Mouse (Mus musculus) megakaryocyte, adult 5-6 weeks (primary cell): ENCODE data around the gene Gm38100. TPM values are rescaled to one million over a fixed set of nuclear protein-coding genes. Genes with fewer than 3 reads are reported as not detected.

Experiments used
- ATAC-seq: 2 replicates; pipeline ENCODE4 v1.8.0; 2016; ENCODE audit warnings: mild to moderate bottlenecking, inconsistent platforms; ENCODE audit not compliant: poor library complexity, severe bottlenecking
- total RNA-seq, 2 experiments: library from RNA; stranded (forward) in 1 of 2; stranded (reverse) in 1 of 2; fragments of 153-499, 151-499 nt in 1 of 2; fragments of 221-1000, 200-1000 nt in 1 of 2; gene quantifications; 2 replicates each; pipeline versions ENCODE4 v1.2.3 to v1.2.4; 2015 to 2017

The Gm38100 gene
- total RNA-seq (2015) = not detected in 2 replicates
- not detected in 2 replicates for total RNA-seq (2017)

DNA sequence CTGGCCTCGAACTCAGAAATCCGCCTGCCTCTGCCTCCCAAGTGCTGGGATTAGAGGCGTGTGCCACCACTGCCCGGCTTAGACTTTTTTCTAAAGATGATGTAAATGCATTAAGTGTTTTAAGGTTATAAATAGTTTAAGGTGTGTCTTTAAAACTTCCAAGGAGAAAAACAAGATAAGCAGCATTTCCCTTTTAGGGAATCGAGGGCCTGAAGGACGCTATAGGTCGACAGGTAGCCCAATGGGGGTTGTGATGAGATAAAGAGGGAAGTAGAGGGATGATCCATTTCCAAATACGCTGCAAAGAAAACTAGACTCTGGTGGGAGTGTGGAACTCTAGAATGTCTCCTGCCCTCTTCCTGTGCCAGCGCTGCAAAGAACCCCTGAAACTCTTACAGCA lies at the start of gene Gm38100:
Gene Gm38100, plus strand, starts transcription at position 301 of the 400 bp plus-strand sequence.
- no peak for ATAC-seq

GRCm38 (mm10) chr1:175870716-175871115 lies 49.4 kb upstream of the Gm38100 start:
- ATAC-seq = no peak

DNA sequence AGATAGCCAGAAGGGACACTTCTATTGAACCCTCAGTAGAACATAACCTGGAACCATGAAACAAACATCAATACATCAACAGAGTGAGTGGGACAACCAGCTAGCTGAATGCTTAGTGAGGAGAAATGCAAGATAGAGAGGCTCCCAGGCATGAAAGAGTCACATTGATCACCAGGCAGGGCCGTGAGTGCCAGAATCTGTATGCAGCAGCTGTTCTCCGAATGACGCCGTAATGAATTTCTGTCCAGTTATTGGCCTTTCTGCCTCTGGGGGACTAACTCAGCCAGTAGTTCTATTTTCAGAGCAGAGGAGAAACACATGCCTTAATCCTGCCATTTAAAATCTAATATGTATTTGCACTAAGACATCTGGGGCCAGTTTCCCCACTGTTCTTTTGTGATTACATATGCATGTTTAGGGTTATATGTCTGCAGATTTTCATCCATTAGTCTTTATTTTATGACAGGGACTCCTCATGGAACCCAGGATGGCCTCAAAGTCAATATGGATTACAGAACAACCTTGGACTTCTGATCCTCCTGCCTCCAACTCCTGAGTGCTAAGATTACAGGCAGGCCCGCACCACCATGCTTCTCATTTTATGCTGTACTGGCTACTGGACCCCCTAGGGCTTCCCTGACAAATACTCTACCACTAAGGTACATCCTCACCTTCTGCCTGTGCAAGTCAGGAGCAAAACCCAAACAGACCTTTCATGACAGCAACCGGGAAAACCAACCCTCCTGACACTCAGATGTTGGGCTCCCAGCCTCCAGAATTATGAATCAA lies 47.9 kb upstream of the Gm38100 start:
- no peak for ATAC-seq

DNA sequence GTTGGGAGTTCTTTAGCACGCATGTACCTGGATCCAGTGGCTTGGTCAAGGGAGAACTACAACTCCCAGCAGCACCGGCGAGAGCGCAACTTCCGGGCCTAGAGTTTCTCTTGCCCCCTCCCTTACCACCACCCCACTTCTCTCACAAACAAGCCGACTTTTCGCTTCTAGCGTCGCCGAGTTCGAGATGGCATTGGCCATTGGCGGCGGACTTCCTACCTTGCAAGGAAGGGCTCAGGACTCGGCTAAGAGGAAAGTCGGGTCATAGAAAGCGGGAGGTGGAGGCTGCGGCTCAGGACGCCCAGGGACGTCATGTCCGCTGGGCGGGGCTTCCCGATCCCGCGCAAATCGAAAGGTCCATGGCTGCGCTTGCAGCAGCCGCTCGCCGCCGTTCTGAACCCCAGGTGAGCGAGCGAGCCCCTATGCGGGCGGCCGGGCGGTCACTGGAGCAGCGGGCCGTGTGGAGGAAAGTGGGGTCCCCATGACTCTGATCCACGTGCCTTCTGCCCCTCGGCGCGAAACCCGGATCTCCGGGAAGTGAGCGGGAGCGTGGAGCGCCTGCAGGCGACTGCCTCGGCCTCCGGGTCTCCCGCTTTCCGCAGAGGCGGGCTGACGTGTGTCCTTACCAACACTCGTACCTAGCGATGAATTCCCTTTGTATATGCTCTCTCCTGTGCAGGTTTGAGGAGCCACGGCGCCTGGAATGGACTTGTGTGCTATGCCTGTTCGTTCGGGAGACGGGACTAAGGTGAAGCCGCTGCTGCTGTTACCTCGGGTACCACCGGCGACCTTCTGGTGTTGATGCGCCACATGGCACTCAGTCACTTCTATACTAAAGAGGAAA lies 39.5 kb upstream of the Gm38100 start, which contains the start of gene Exo1:
Gene Exo1, plus strand, starts transcription at position 129 of the 844 bp plus-strand sequence.
- peak; percentile 97 for ATAC-seq

DNA sequence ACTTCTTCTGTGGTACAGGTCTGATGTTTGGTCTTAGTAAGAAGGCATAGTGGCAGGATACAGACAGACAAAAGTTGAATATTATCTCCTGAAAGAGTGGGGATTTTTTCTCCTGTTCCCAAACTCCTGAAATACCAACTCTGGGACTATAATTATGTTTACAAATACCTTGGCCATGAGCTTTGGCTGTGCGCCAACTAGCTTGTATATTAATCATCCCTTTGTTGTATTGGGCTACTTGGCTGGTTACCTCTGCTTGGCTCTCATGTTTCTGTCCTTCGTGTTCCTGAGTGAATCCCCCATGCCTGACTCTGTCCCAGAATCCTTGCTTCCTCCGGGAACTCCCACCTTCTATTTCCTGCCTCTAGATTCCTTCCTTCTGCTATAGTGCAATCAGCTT lies 36.7 kb upstream of the Gm38100 start:
- ATAC-seq = no peak

DNA sequence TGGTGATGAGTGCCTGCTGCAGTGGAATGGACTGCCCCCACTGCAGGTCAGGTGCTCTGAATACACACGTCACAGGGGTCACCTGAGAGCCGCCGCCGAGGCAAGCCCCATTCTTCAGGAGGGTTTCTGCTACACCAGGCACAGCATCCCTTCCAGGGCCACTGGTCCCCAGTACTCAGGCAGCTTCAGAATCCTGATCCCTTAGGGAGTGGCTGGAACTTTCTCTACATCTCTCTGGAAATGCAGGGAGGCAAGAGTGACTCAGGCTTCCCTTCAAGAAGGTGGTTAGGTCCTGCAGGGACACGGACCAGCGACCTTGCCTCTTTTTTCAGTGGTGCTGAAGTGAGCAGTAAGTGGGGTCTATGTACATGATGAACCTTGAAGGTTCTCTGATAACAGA lies 26.9 kb upstream of the Gm38100 start:
- ATAC-seq = no peak

GRCm38 (mm10) chr1:175893726-175894125 lies 26.4 kb upstream of the Gm38100 start:
- no peak for ATAC-seq

- ATAC-seq = no peak
Observed at GRCm38 (mm10) chr1:175911207-175911606, 8.9 kb upstream of the Gm38100 start.

DNA sequence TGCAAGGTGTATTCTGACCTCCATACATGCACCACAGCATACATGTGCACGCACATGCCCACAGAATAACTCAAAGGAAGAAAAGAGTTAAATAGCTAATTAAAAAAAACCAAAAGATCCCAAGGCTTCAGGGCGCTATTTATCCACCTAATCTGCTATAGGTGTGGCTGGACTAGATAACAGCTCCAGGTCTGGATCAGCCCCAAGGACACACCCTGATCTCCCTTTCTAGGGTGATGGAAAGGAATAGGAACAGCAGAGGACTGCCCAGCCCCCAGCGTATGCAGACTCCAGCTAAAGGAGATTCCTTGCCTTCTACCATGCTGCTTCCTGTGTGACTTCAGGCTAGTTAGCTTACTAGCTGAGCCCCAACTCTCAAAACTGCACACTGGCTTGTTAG lies 8.1 kb upstream of the Gm38100 start:
- ATAC-seq = no peak

DNA sequence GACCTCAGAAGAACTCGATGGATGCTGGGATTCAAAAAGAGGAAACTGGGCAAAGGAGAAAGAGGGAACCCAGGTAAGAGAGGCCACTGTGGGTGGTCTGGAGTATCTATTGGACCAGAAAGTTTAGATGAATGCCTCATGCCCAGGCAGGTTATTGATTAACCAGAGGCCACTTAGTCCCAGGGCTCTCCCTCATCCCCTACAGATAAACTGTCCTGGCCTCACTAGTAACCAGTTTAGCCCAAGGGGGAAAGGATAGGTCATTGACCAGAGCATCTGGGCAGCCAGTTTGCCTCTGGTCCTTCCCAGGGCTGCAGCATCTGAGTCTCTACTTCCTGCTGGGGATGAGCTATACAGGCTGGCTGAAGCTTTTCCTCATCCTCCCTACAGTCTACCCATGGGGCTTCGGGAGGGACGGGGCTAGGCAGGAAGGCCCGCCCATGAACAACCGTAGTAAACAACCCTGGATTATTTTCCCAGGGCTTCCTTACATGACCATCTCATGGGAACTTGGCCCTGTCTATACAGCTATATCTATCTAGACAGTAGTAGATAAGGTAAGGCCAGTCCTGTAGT lies 6.3 kb upstream of the Gm38100 start:
- no peak for ATAC-seq

DNA sequence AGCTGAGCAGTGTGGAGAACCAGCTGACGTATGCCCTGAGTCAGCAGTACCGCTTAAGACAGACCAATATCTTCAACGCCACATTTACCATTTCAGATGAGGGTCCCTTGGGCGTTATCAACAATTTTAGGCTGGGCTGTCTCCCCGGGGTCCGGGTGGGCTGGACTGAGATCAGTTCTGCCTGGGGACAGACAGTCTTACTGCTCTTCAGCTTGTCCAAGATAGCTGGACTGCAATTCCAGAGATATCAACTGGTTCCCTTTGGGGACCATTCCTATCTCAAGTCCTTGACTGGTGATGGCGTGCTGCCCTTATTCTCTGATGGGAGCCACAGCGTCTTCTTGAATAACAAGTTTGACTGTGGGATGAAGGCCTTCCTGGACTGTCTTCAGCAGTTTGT lies 962 bp downstream of the Gm38100 start:
- ATAC-seq = no peak

GRCm38 (mm10) chr1:175923848-175924787 lies 4.0 kb downstream of the Gm38100 start:
- peak; percentile 80 for ATAC-seq

GRCm38 (mm10) chr1:175931391-175931790 lies 11.3 kb downstream of the Gm38100 start:
- ATAC-seq = no peak

- peak; percentile 85 for ATAC-seq
Observed at GRCm38 (mm10) chr1:175936282-175936737, 16.2 kb downstream of the Gm38100 start.

DNA sequence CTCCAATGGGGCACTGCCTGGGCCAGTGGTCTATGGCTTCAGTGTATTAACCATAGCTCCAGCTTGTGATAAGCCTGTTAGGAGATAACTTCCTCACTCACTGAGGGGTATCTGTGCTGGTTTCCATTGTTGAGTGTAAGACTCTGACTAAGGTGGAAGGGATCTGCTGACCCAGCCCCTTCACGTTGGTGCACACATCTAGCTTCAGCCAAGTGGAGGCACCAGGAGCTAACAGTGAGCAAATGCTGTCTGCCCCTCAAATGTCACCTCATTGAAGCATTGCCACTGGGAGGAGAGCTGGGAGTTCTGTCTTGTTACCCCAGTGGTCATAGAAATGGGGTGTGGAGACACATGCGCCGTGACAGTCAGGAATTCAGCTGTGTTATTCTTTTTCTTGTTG lies 18.6 kb downstream of the Gm38100 start:
- ATAC-seq = no peak

- ATAC-seq = no peak
Observed at GRCm38 (mm10) chr1:175943168-175943567, 23.0 kb downstream of the Gm38100 start.

DNA sequence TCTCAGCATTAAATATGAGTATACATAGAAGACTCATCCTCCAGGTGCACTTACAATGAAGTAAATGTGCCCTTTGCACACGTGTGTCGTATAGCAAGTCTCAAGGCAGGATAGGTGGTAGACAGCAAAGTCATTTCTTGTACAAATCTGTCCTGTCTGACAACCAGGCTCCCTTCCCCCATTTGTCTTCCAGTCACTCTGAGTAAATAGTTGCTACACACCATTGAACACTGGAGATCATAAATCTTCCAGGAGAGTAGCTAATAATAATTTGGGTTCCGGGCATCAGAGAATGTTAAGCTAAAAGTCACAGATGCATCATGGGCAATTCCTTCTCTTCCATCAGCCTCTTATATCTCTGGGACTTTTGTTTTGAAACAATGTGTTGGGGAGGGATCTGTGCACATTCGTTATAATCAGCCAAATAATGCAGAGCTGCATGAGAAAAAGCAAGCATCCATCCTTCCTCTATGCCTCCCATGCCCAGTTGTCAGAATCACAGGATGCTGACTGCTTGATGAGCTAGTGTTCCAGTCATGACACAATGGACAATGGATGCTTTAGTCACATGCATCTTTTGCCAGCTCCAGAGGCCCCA lies 26.7 kb downstream of the Gm38100 start:
- ATAC-seq = no peak

DNA sequence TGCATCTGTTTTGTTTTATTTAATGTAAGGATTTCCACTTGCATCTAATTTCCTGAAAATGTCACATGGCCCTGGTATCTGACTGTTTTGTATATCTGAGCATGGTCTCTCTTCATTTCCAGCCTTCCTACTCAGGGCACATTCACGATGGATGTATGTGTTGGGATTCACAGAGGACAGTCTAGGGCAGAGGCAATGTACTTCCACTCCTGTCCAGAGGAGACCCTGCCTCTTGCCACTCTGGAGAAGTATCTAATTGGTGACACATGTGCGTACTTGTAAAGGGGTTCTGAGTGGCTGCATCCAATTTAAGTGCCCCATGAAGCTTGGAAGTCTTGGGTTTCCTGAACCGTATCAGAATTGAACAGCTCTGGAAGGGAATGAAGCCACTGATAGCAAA lies 30.3 kb downstream of the Gm38100 start:
- no peak for ATAC-seq

DNA sequence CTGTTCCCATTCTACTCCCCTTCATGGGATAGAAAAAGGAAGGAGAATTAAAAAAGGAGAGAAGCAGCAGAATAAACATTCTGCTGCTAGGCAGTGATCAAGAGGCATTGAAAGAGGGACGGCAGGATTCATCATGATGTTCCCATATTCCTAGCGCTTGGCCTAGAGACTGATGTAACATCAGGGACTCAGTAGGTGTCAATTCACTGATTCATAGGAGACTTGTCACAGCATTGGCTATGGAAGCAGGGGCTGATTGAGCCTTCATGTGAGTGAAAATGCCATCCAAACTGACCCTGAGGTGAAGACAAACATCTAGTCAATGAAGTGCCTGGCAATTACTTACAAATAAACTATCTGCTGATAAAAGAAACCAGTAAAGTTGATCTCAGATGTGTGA lies 30.7 kb downstream of the Gm38100 start:
- ATAC-seq = no peak

GRCm38 (mm10) chr1:175961786-175962185 lies 41.7 kb downstream of the Gm38100 start:
- no peak for ATAC-seq
